Mouse (Mus musculus): Measurements from ENCODE around the gene Gm21861. TPM values are rescaled to one million over a fixed set of nuclear protein-coding genes. Genes with fewer than 3 reads are reported as not detected.

Gm21861 gene
- total RNA-seq (2023) = not detected

GRCm38 (mm10) chrY:58814497-58814896 lies at the start of gene Gm21861:
Gene Gm21861 (minus strand): TSS chrY:58814597.

